15 mouse cellular contexts compared by ENCODE assay signal in genomic region chr2:91660981-91661380, GRCm38 (mm10). TPM values are rescaled to one million over a fixed set of nuclear protein-coding genes. Genes with fewer than 3 reads are reported as not detected.
"Had no signal": no experiment of that assay in that cellular context is flagged by ENCODE, and none has a peak within 500 bp of the region (broad histone marks: within the 10 kb centered on the region; RNA-seq: fewer than 3 reads in every experiment).

No protein-coding gene starts in this region.

- H3K27me3 ChIP-seq: hindbrain, embryonic 15.5 days; liver, embryonic 12.5 days; lung, embryonic 15.5 days; midbrain, embryonic 13.5 days; neural tube, embryonic 15.5 days; stomach, embryonic 15.5 days had no signal

- H3K4me1 ChIP-seq: hindbrain, embryonic 15.5 days; limb, embryonic 10.5 days; liver, embryonic 12.5 days; midbrain, embryonic 13.5 days; neural tube, embryonic 15.5 days; stomach, embryonic 15.5 days had no signal

- H3K9me3 ChIP-seq: hindbrain, embryonic 15.5 days; limb, embryonic 10.5 days; liver, embryonic 12.5 days; lung, embryonic 15.5 days; midbrain, embryonic 13.5 days; neural tube, embryonic 15.5 days; stomach, embryonic 15.5 days had no signal

- ATAC-seq: liver, embryonic 12.5 days; midbrain, embryonic 13.5 days had no signal

- H3K4me2 ChIP-seq: hindbrain, embryonic 15.5 days; liver, embryonic 12.5 days; lung, embryonic 15.5 days; midbrain, embryonic 13.5 days; neural tube, embryonic 15.5 days; stomach, embryonic 15.5 days had no signal

- H3K27ac ChIP-seq: hindbrain, embryonic 15.5 days; left cerebral cortex, adult 2 months; limb, embryonic 10.5 days; liver, embryonic 12.5 days; lung, embryonic 15.5 days; macrophage; midbrain, embryonic 13.5 days; neural tube, embryonic 15.5 days; stomach, embryonic 15.5 days had no signal

- H3K4me3 ChIP-seq: hindbrain, embryonic 15.5 days; left cerebral cortex, adult 2 months; limb, embryonic 10.5 days; liver, embryonic 12.5 days; lung, embryonic 15.5 days; midbrain, embryonic 13.5 days; myocyte; neural tube, embryonic 15.5 days; stomach, embryonic 15.5 days had no signal

- H3K9ac ChIP-seq: hindbrain, embryonic 15.5 days; liver, embryonic 12.5 days; lung, embryonic 15.5 days; midbrain, embryonic 13.5 days; neural tube, embryonic 15.5 days; stomach, embryonic 15.5 days had no signal

- DNase-seq: lung, postnatal 14 days; right cerebral cortex, postnatal 4 days; thymus, adult 2 months; thymus, postnatal 25 days had no signal

RNA-seq across cellular contexts. Expression of gene F2, which starts 24.8 kb away (rescaled TPM):
- total RNA-seq: layer of hippocampus, postnatal 25 days had no signal
- polyA plus RNA-seq: limb, embryonic 10.5 days; macrophage; midbrain, embryonic 13.5 days had no signal
